Mouse (Mus musculus) bone marrow macrophage, adult 2 months (primary cell): ENCODE data around the gene Hmx3.

ENCODE experiments used
- CTCF ChIP-seq: IDR thresholded peaks from 2 replicates; pipeline ENCODE4 v1.5.1; 2012; ENCODE audit warnings: low read depth, mild to moderate bottlenecking, low read length, moderate library complexity
- POLR2A ChIP-seq: IDR thresholded peaks from 2 replicates; pipeline ENCODE4 v1.6.1; 2012; ENCODE audit warnings: mild to moderate bottlenecking, low read depth, low read length, borderline replicate concordance

GRCm38 (mm10) chr7:131585551-131585950 lies 42.9 kb downstream of the Hmx3 start:
- TF ChIP-seq CTCF (no peak), POLR2A (no peak)
